Mouse (Mus musculus) neural tube, embryonic 12.5 days (tissue): Measurements from ENCODE around the gene Clip4. TPM values are rescaled to one million over a fixed set of nuclear protein-coding genes. Genes with fewer than 3 reads are reported as not detected.

Experiments used
- ATAC-seq: fragments of 200-750 bp; cut with Nextera tagmentation; 2 replicates; pipeline ENCODE4 v1.8.0; 2017; ENCODE audit warnings: low read depth, mild to moderate bottlenecking, moderate TSS enrichment, moderate library complexity; ENCODE audit not compliant: low FRiP score
- H3K27ac ChIP-seq: fragments of 300-500 bp; sonication (generic); 2 replicates; pipeline ENCODE4 v1.5.1; 2016
- H3K27me3 ChIP-seq: fragments of 300-500 bp; sonication (generic); replicated peaks from 2 replicates; pipeline ENCODE4 v1.6.1; 2016; ENCODE audit warnings: mild to moderate bottlenecking
- H3K36me3 ChIP-seq: fragments of 300-500 bp; sonication (generic); 2 replicates; pipeline ENCODE4 v1.6.1; 2016; ENCODE audit warnings: mild to moderate bottlenecking
- H3K4me1 ChIP-seq: fragments of 300-500 bp; sonication (generic); 2 replicates; pipeline ENCODE4 v1.6.1; 2016
- H3K4me2 ChIP-seq: fragments of 300-500 bp; sonication (generic); replicated peaks from 2 replicates; pipeline ENCODE4 v1.6.1; 2016; ENCODE audit warnings: mild to moderate bottlenecking
- H3K4me3 ChIP-seq: fragments of 300-500 bp; sonication (generic); 2 replicates; pipeline ENCODE4 v1.5.1; 2016
- H3K9ac ChIP-seq: fragments of 300-500 bp; sonication (generic); 2 replicates; pipeline ENCODE4 v1.6.1; 2016; ENCODE audit warnings: mild to moderate bottlenecking
- H3K9me3 ChIP-seq: fragments of 300-500 bp; sonication (generic); 2 replicates; pipeline ENCODE4 v1.6.1; 2016; ENCODE audit warnings: mild to moderate bottlenecking
- WGBS: fragments of 180-500 bp; shearing (Covaris S2); methylation state at CpG from one replicate; pipeline ENCODE4 v1.1.7; 2016; 5-methylcytosine and 5-hydroxymethylcytosine counted together
- polyA plus RNA-seq: library from polyadenylated mRNA; unstranded; fragments of >200 nt; fragmentation: Nextera tagmentation; extraction: Ambion mirVana; gene quantifications from 2 replicates; pipeline ENCODE4 v1.2.1, GENCODE M21; 2016

Clip4 gene
- polyA plus RNA-seq, 1 experiment from 2014 or later: 9.1 TPM

- no peaks in the 10 kb centered on the region for H3K36me3 ChIP-seq
Observed at GRCm38 (mm10) chr17:71881369-71881768, 113.1 kb downstream of the Clip4 start.

GRCm38 (mm10) chr17:71909107-71909506 lies 140.8 kb downstream of the Clip4 start:
- no peaks in the 10 kb centered on the region for H3K27me3 ChIP-seq
- no peak for ATAC-seq
- WGBS: 43% methylated on average over 3 of the region's 3 CpGs

More at GRCm38 (mm10) chr17:71881369-71881768, 113.1 kb downstream of the Clip4 start:
- no peak overlapping the region for H3K4me2 ChIP-seq
- H3K4me1 ChIP-seq: no peaks in the 10 kb centered on the region
- WGBS: 78% methylated on average over 6 of the region's 6 CpGs
- no peak overlapping the region for H3K27ac ChIP-seq
- H3K27me3 ChIP-seq: no peaks in the 10 kb centered on the region
- no peak overlapping the region for H3K9ac ChIP-seq
- H3K4me3 ChIP-seq: no peak overlapping the region
- no peak for ATAC-seq
- H3K9me3 ChIP-seq: peaks cover 5% of the 10 kb centered on the region; the same call in 1 of the 2 replicates

GRCm38 (mm10) chr17:71913188-71913587 lies 144.9 kb downstream of the Clip4 start:
- Histone ChIP-seq H3K27ac (no peak overlapping the region), H3K9me3 (no peaks in the 10 kb centered on the region), H3K27me3 (no peaks in the 10 kb centered on the region), H3K4me2 (no peak overlapping the region), H3K4me3 (no peak overlapping the region), H3K9ac (no peak overlapping the region), H3K4me1 (no peaks in the 10 kb centered on the region), H3K36me3 (no peaks in the 10 kb centered on the region)
- 79% methylated on average over 3 of the region's 3 CpGs for WGBS
- no peak for ATAC-seq

More at GRCm38 (mm10) chr17:71909107-71909506, 140.8 kb downstream of the Clip4 start:
- Histone ChIP-seq H3K36me3 (no peaks in the 10 kb centered on the region), H3K4me1 (no peaks in the 10 kb centered on the region), H3K9ac (no peak overlapping the region), H3K4me2 (no peak overlapping the region), H3K27ac (no peak overlapping the region), H3K4me3 (no peak overlapping the region), H3K9me3 (no peaks in the 10 kb centered on the region)

Other genes starting within 250 kb of the Clip4 start
- 31.4 and 33.7 TPM in 2 replicates for gene Ndc80, start 241.6 kb upstream of the Clip4 start, polyA plus RNA-seq
- gene Spdya, start 216.4 kb upstream of the Clip4 start, polyA plus RNA-seq: 0.94 and 0.95 TPM in 2 replicates
- 65.4 and 72.5 TPM in 2 replicates for gene Wdr43, start 152.6 kb upstream of the Clip4 start, polyA plus RNA-seq
- gene Togaram2, start 95.2 kb upstream of the Clip4 start, polyA plus RNA-seq: 0.25 and 0.28 TPM in 2 replicates
- not detected in 2 replicates for gene Pcare, start 15.6 kb upstream of the Clip4 start, polyA plus RNA-seq